Mouse (Mus musculus): Measurements from ENCODE around the gene Myl12a. TPM values are rescaled to one million over a fixed set of nuclear protein-coding genes. Genes with fewer than 3 reads are reported as not detected.
A peak's percentile ranks its signal among the peaks of the same experiment; 100 is the strongest.

Gene Myl12a
- total RNA-seq, 1 experiment = 460 TPM

- no peak overlapping the region for H3K9ac ChIP-seq (ENCODE audit: insufficient read depth, low read depth, low read length, poor library complexity, severe bottlenecking)
- H3K4me1 ChIP-seq (ENCODE audit: control insufficient read depth in 2 of 2, insufficient read depth in 2 of 2, low read length in 2 of 2, poor library complexity in 1 of 2) = no peaks in the 10 kb centered on the region
- no peaks in the 10 kb centered on the region for H3K9me3 ChIP-seq (ENCODE audit: control insufficient read depth, insufficient read depth, low read depth, low read length)
- no peaks in the 10 kb centered on the region for H3K36me3 ChIP-seq (ENCODE audit: control insufficient read depth, insufficient read depth, low read length, poor library complexity, severe bottlenecking)
- TF ChIP-seq ZNF384 (IDR thresholded peaks at IDR 0.05; ENCODE audit: low read depth, low read length) = no peak
- no peak for TF ChIP-seq ZC3H11A (IDR thresholded peaks at IDR 0.05; ENCODE audit: borderline replicate concordance, low read depth, low read length)
- no peak for TF ChIP-seq HCFC1 (IDR thresholded peaks at IDR 0.05; ENCODE audit: borderline replicate concordance, insufficient read depth, low read length)
- TF ChIP-seq MAFK (IDR thresholded peaks at IDR 0.05; ENCODE audit: insufficient read depth, low read depth, low read length) = no peak
- no peak for TF ChIP-seq CHD2 (IDR thresholded peaks at IDR 0.05; ENCODE audit: low read depth, low read length)
- in situ Hi-C loops (cut with MboI; ENCODE audit: low sequenced_read_pairs in 2 of 2, unreplicated experiment in 2 of 2) = no loop called here
- no peak overlapping the region for H3K27ac ChIP-seq (ENCODE audit: insufficient read depth, low read depth, low read length, poor library complexity, severe bottlenecking)
- H3K4me3 ChIP-seq (ENCODE audit: insufficient read depth in 1 of 2, low read depth in 1 of 2, low read length in 2 of 2, poor library complexity in 1 of 2, severe bottlenecking in 1 of 2) = 0 out of 4 replicates have a peak overlapping the region, but pooled peaks of 1 of the 2 experiments have one; percentile 4
- no peak for DNase-seq (ENCODE audit: low read depth, low spot score)
These were observed 20.2 kb upstream of the Myl12a start for GRCm38 (mm10) chr17:71022841-71023240.

- no peaks in the 10 kb centered on the region for H3K36me3 ChIP-seq (ENCODE audit: control insufficient read depth, insufficient read depth, low read length, poor library complexity, severe bottlenecking)
- no peak for DNase-seq (ENCODE audit: low read depth, low spot score)
- H3K9me3 ChIP-seq (ENCODE audit: control insufficient read depth, insufficient read depth, low read depth, low read length) = no peaks in the 10 kb centered on the region
- in situ Hi-C loops (cut with MboI; ENCODE audit: low sequenced_read_pairs in 2 of 2, unreplicated experiment in 2 of 2) = no loop called here
- TF ChIP-seq HCFC1 (IDR thresholded peaks at IDR 0.05; ENCODE audit: borderline replicate concordance, insufficient read depth, low read length) = no peak
- no peak overlapping the region for H3K4me3 ChIP-seq (ENCODE audit: insufficient read depth in 1 of 2, low read depth in 1 of 2, low read length in 2 of 2, poor library complexity in 1 of 2, severe bottlenecking in 1 of 2)
- no peak overlapping the region for H3K27ac ChIP-seq (ENCODE audit: insufficient read depth, low read depth, low read length, poor library complexity, severe bottlenecking)
- H3K4me1 ChIP-seq (ENCODE audit: control insufficient read depth in 2 of 2, insufficient read depth in 2 of 2, low read length in 2 of 2, poor library complexity in 1 of 2) = no peaks in the 10 kb centered on the region
- H3K9ac ChIP-seq (ENCODE audit: insufficient read depth, low read depth, low read length, poor library complexity, severe bottlenecking) = no peak overlapping the region
These were observed 17.2 kb upstream of the Myl12a start for GRCm38 (mm10) chr17:71019860-71020259.

- no peaks in the 10 kb centered on the region for H3K9me3 ChIP-seq (ENCODE audit: control insufficient read depth, insufficient read depth, low read depth, low read length)
- H3K4me3 ChIP-seq (ENCODE audit: insufficient read depth in 1 of 2, low read depth in 1 of 2, low read length in 2 of 2, poor library complexity in 1 of 2, severe bottlenecking in 1 of 2) = no peak overlapping the region
- H3K36me3 ChIP-seq (ENCODE audit: control insufficient read depth, insufficient read depth, low read length, poor library complexity, severe bottlenecking) = no peaks in the 10 kb centered on the region
- TF ChIP-seq ZNF384 (IDR thresholded peaks at IDR 0.05; ENCODE audit: low read depth, low read length) = no peak
- TF ChIP-seq CHD2 (IDR thresholded peaks at IDR 0.05; ENCODE audit: low read depth, low read length) = no peak
- no peak for TF ChIP-seq MAFK (IDR thresholded peaks at IDR 0.05; ENCODE audit: insufficient read depth, low read depth, low read length)
- no peak for TF ChIP-seq ZC3H11A (IDR thresholded peaks at IDR 0.05; ENCODE audit: borderline replicate concordance, low read depth, low read length)
- TF ChIP-seq HCFC1 (IDR thresholded peaks at IDR 0.05; ENCODE audit: borderline replicate concordance, insufficient read depth, low read length) = no peak
- H3K4me1 ChIP-seq (ENCODE audit: control insufficient read depth in 2 of 2, insufficient read depth in 2 of 2, low read length in 2 of 2, poor library complexity in 1 of 2) = no peaks in the 10 kb centered on the region
- in situ Hi-C loops (cut with MboI; ENCODE audit: low sequenced_read_pairs in 2 of 2, unreplicated experiment in 2 of 2) = no loop called here
- DNase-seq (ENCODE audit: low read depth, low spot score) = no peak
- no peak overlapping the region for H3K9ac ChIP-seq (ENCODE audit: insufficient read depth, low read depth, low read length, poor library complexity, severe bottlenecking)
- no peak overlapping the region for H3K27ac ChIP-seq (ENCODE audit: insufficient read depth, low read depth, low read length, poor library complexity, severe bottlenecking)
These were observed 16.6 kb upstream of the Myl12a start for GRCm38 (mm10) chr17:71019309-71019655.

GRCm38 (mm10) chr17:71018616-71019308 lies 16.1 kb upstream of the Myl12a start:
- no peak for TF ChIP-seq HCFC1 (IDR thresholded peaks at IDR 0.05; ENCODE audit: borderline replicate concordance, insufficient read depth, low read length)
- no peak for TF ChIP-seq ZC3H11A (IDR thresholded peaks at IDR 0.05; ENCODE audit: borderline replicate concordance, low read depth, low read length)
- TF ChIP-seq MAFK (IDR thresholded peaks at IDR 0.05; ENCODE audit: insufficient read depth, low read depth, low read length) = no peak
- Histone ChIP-seq H3K9ac (ENCODE audit: insufficient read depth, low read depth, low read length, poor library complexity, severe bottlenecking) (no peak overlapping the region), H3K4me1 (ENCODE audit: control insufficient read depth in 2 of 2, insufficient read depth in 2 of 2, low read length in 2 of 2, poor library complexity in 1 of 2) (no peaks in the 10 kb centered on the region), H3K36me3 (ENCODE audit: control insufficient read depth, insufficient read depth, low read length, poor library complexity, severe bottlenecking) (no peaks in the 10 kb centered on the region), H3K9me3 (ENCODE audit: control insufficient read depth, insufficient read depth, low read depth, low read length) (no peaks in the 10 kb centered on the region), H3K27ac (ENCODE audit: insufficient read depth, low read depth, low read length, poor library complexity, severe bottlenecking) (no peak overlapping the region), H3K4me3 (ENCODE audit: insufficient read depth in 1 of 2, low read depth in 1 of 2, low read length in 2 of 2, poor library complexity in 1 of 2, severe bottlenecking in 1 of 2) (no peak overlapping the region)
- in situ Hi-C loops (cut with MboI; ENCODE audit: low sequenced_read_pairs in 2 of 2, unreplicated experiment in 2 of 2) = no loop called here
- DNase-seq (ENCODE audit: low read depth, low spot score) = no peak

GRCm38 (mm10) chr17:71018151-71018550 lies 15.5 kb upstream of the Myl12a start:
- TF ChIP-seq HCFC1 (IDR thresholded peaks at IDR 0.05; ENCODE audit: borderline replicate concordance, insufficient read depth, low read length) = no peak
- TF ChIP-seq ZC3H11A (IDR thresholded peaks at IDR 0.05; ENCODE audit: borderline replicate concordance, low read depth, low read length) = no peak
- TF ChIP-seq MAFK (IDR thresholded peaks at IDR 0.05; ENCODE audit: insufficient read depth, low read depth, low read length) = no peak
- TF ChIP-seq ZNF384 (IDR thresholded peaks at IDR 0.05; ENCODE audit: low read depth, low read length) = no peak
- TF ChIP-seq CHD2 (IDR thresholded peaks at IDR 0.05; ENCODE audit: low read depth, low read length) = no peak
- Histone ChIP-seq H3K4me1 (ENCODE audit: control insufficient read depth in 2 of 2, insufficient read depth in 2 of 2, low read length in 2 of 2, poor library complexity in 1 of 2) (no peaks in the 10 kb centered on the region), H3K9me3 (ENCODE audit: control insufficient read depth, insufficient read depth, low read depth, low read length) (no peaks in the 10 kb centered on the region), H3K36me3 (ENCODE audit: control insufficient read depth, insufficient read depth, low read length, poor library complexity, severe bottlenecking) (no peaks in the 10 kb centered on the region), H3K27ac (ENCODE audit: insufficient read depth, low read depth, low read length, poor library complexity, severe bottlenecking) (no peak overlapping the region), H3K4me3 (ENCODE audit: insufficient read depth in 1 of 2, low read depth in 1 of 2, low read length in 2 of 2, poor library complexity in 1 of 2, severe bottlenecking in 1 of 2) (no peak overlapping the region), H3K9ac (ENCODE audit: insufficient read depth, low read depth, low read length, poor library complexity, severe bottlenecking) (no peak overlapping the region)
- in situ Hi-C loops (cut with MboI; ENCODE audit: low sequenced_read_pairs in 2 of 2, unreplicated experiment in 2 of 2) = no loop called here
- no peak for DNase-seq (ENCODE audit: low read depth, low spot score)

All from ES-E14 (cell line).